Mouse (Mus musculus): ENCODE data around the gene Scgb1a1. TPM values are rescaled to one million over a fixed set of nuclear protein-coding genes. Genes with fewer than 3 reads are reported as not detected.

Gene Scgb1a1
- total and polyA plus RNA-seq, 3 experiments: not detected

DNA sequence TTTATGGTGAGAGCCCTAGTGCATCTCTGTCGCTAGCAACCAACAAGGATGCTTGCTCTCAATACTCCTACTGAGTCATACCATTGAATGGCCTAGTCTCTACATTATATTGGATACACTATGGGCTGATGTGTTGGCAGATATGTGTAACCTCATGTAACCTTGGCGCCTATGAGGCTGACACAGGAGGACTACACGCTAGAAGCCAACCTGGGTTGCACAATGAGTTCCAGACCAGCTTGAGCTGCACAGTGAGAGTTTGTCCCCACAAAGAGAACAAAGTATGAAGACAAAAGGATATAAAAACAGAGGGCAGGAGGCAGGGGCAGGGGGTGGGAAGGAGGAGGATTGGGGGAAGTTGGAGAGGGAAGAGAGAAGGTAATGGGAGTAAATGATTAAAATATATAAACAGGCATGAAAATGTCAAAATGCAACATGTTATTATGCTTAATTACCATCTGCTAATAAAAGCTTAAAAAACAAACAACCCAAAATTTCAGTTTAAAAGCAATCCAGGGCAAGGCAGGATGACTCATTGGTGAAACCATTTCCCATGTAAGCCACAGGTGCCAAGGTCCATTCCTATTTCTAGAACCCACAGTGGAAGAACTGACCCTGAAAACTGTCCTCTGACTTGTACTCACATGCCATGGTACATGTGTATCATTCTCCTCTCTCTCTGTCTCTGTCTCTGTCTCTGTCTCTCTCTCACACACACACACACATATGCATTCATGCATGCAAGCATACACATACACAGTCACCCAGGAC lies 32.1 kb upstream of the Scgb1a1 start:
- Histone ChIP-seq H3K4me1 (ENCODE audit: control insufficient read depth in 1 of 2, insufficient read depth in 2 of 2, low read length in 2 of 2) (no peaks in the 10 kb centered on the region), H3K27me3 (ENCODE audit: control insufficient read depth in 1 of 2, insufficient read depth in 2 of 2, low read length in 2 of 2) (no peaks in the 10 kb centered on the region), H3K27ac (ENCODE audit: control insufficient read depth, low read depth, low read length) (no peak overlapping the region), H3K9me3 (replicated peaks; ENCODE audit: insufficient read depth, low read length) (no peaks in the 10 kb centered on the region), H3K9ac (ENCODE audit: control insufficient read depth, low read depth, low read length, poor library complexity, severe bottlenecking) (no peak overlapping the region), H3K4me3 (ENCODE audit: control insufficient read depth in 1 of 2, insufficient read depth in 1 of 2, low read depth in 2 of 2, low read length in 2 of 2) (no peak overlapping the region), H3K36me3 (ENCODE audit: control insufficient read depth in 1 of 2, insufficient read depth in 2 of 2, low read length in 2 of 2) (peaks cover 0 to under 1% of the 10 kb centered on the region in 2 experiments; a peak in 1 of 4 replicates), H3K79me2 (ENCODE audit: control insufficient read depth, insufficient read depth, low read length, poor library complexity) (no peaks in the 10 kb centered on the region)
- no peak for TF ChIP-seq MXI1 (IDR thresholded peaks at IDR 0.05; ENCODE audit: low read depth, low read length)
- no peak for TF ChIP-seq HCFC1 (IDR thresholded peaks at IDR 0.05; ENCODE audit: low read depth, low read length)
- TF ChIP-seq ELF1 (IDR thresholded peaks at IDR 0.05; ENCODE audit: low read depth, low read length): no peak
- no peak for TF ChIP-seq RAD21 (IDR thresholded peaks at IDR 0.05; ENCODE audit: low read depth, low read length)
- no peak for TF ChIP-seq BHLHE40 (IDR thresholded peaks at IDR 0.05; ENCODE audit: borderline replicate concordance, low read depth, low read length)
- TF ChIP-seq ZMIZ1 (IDR thresholded peaks at IDR 0.05; ENCODE audit: low read depth, low read length): no peak
- TF ChIP-seq POLR2A (IDR thresholded peaks at IDR 0.05; ENCODE audit: control insufficient read depth in 1 of 2, insufficient read depth in 1 of 2, low read depth in 1 of 2, low read length in 2 of 2, poor library complexity in 1 of 2): no peak
- no peak for TF ChIP-seq TAL1 (IDR thresholded peaks at IDR 0.05; ENCODE audit: low read length)
- no peak for TF ChIP-seq SIN3A (IDR thresholded peaks at IDR 0.05; ENCODE audit: low read length)
- no peak for TF ChIP-seq UBTF (IDR thresholded peaks at IDR 0.05; ENCODE audit: borderline replicate concordance, insufficient read depth, low read depth, low read length)
- TF ChIP-seq NELFE (IDR thresholded peaks at IDR 0.05; ENCODE audit: low read depth, low read length): no peak
- TF ChIP-seq MAZ (IDR thresholded peaks at IDR 0.05; ENCODE audit: low read depth, low read length): no peak
- TF ChIP-seq MAX (IDR thresholded peaks at IDR 0.05; ENCODE audit: low read length): no peak
- TF ChIP-seq ZKSCAN1 (IDR thresholded peaks at IDR 0.05; ENCODE audit: low read depth, low read length): no peak
- TF ChIP-seq KAT2A (conservative IDR thresholded peaks at IDR 0.05; ENCODE audit: low read depth, low read length): no peak
- DNase-seq (ENCODE audit: low read depth, low spot score): no peak

- H3K9ac ChIP-seq (ENCODE audit: control insufficient read depth, low read depth, low read length, poor library complexity, severe bottlenecking): no peak overlapping the region
- no peak overlapping the region for H3K4me3 ChIP-seq (ENCODE audit: control insufficient read depth in 1 of 2, insufficient read depth in 1 of 2, low read depth in 2 of 2, low read length in 2 of 2)
- no peaks in the 10 kb centered on the region for H3K27me3 ChIP-seq (ENCODE audit: control insufficient read depth in 1 of 2, insufficient read depth in 2 of 2, low read length in 2 of 2)
- H3K27ac ChIP-seq (ENCODE audit: control insufficient read depth, low read depth, low read length): no peak overlapping the region
- peaks cover 0 to 2% of the 10 kb centered on the region in 2 experiments; a peak in 2 of 4 replicates for H3K36me3 ChIP-seq (ENCODE audit: control insufficient read depth in 1 of 2, insufficient read depth in 2 of 2, low read length in 2 of 2)
- H3K4me1 ChIP-seq (ENCODE audit: control insufficient read depth in 1 of 2, insufficient read depth in 2 of 2, low read length in 2 of 2): no peaks in the 10 kb centered on the region
- H3K9me3 ChIP-seq (replicated peaks; ENCODE audit: insufficient read depth, low read length): no peaks in the 10 kb centered on the region
- no peaks in the 10 kb centered on the region for H3K79me2 ChIP-seq (ENCODE audit: control insufficient read depth, insufficient read depth, low read length, poor library complexity)
- DNase-seq (ENCODE audit: low read depth, low spot score): no peak
- TF ChIP-seq SIN3A (IDR thresholded peaks at IDR 0.05; ENCODE audit: low read length) (no peak), POLR2AphosphoS2 (IDR thresholded peaks at IDR 0.05; ENCODE audit: low read length) (no peak), MYB (IDR thresholded peaks at IDR 0.05; ENCODE audit: low read depth, low read length) (no peak), GATA1 (IDR thresholded peaks at IDR 0.05; ENCODE audit: low read depth, low read length) (no peak), KAT2A (conservative IDR thresholded peaks at IDR 0.05; ENCODE audit: low read depth, low read length) (no peak), BHLHE40 (IDR thresholded peaks at IDR 0.05; ENCODE audit: borderline replicate concordance, low read depth, low read length) (no peak), ELF1 (IDR thresholded peaks at IDR 0.05; ENCODE audit: low read depth, low read length) (no peak), USF1 (IDR thresholded peaks at IDR 0.05; ENCODE audit: low read depth, low read length) (no peak), MAFK (IDR thresholded peaks at IDR 0.05; ENCODE audit: borderline replicate concordance, low read depth, low read length) (no peak), ETS1 (IDR thresholded peaks at IDR 0.05; ENCODE audit: low read depth, low read length) (no peak)
Measured at GRCm38 (mm10) chr19:9117275-9117674, 29.5 kb upstream of the Scgb1a1 start.

All from MEL (cell line).